Mouse (Mus musculus): ENCODE measurements around the gene Lnx2. TPM values are rescaled to one million over a fixed set of nuclear protein-coding genes. Genes with fewer than 3 reads are reported as not detected.

The Lnx2 gene
- polyA plus RNA-seq, 1 experiment from 2014 or later, result 10.8 TPM

DNA sequence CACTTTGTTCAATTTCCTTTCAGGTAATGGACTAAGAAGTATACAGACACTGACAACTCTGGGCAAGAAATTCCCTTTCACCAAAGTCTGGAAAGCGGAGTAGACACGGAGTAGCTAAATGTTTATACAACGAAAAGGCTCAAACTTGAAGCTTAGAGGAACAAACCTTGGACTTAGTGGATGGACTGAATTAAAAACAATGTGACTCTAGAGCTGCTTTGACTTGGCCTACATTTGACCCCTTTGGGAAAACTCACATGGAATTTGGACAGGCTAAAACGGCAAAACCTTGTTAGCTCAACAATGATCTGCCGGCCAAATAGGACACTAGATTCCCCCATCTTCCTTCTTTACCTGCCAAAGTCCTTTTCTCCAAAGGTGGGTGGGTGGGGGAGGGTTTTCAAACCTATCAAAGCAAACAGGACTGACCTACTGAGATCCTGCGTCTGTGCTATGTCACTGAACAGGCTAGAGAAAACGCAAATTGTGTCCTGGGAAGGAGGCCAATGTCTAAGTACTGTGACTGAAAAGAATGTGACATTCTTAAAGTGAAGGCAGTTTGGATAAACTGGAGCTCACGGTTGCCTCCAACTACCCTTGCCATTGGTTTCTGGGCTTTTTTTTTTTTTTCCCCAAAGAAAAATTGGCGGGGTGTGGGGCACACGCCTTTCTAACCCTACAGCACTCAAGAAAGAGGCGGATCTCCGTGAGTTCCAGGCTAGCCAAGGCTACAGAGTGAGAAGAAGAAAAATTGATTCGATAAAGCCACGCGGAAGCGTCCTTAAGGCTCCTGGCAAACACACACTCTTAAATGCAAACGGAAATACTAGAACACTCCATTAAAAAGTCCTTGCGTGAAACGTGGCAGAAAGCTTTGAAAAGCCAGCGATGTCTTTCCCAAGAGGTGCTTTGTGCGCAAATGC, 1.0 kb downstream of the Lnx2 start:
- no peaks in the 10 kb centered on the region for H3K36me3 ChIP-seq
- peak overlapping the region; percentile 82 for H3K4me3 ChIP-seq
- WGBS, result 16% methylated on average over 21 of the region's 21 CpGs
- H3K4me1 ChIP-seq, result peaks cover 21% of the 10 kb centered on the region
- H3K9me3 ChIP-seq, result no peaks in the 10 kb centered on the region
- H3K27me3 ChIP-seq, result no peaks in the 10 kb centered on the region
- peak overlapping the region; percentile 86 for H3K4me2 ChIP-seq (replicated peaks)
- H3K9ac ChIP-seq (replicated peaks), result peak overlapping the region; percentile 61
- peak overlapping the region; percentile 93 for H3K27ac ChIP-seq (replicated peaks)
- no peak for ATAC-seq (replicated peaks)

- H3K4me3 ChIP-seq, result no peak overlapping the region
- H3K27me3 ChIP-seq, result no peaks in the 10 kb centered on the region
- no peaks in the 10 kb centered on the region for H3K36me3 ChIP-seq
- peaks cover 28% of the 10 kb centered on the region for H3K4me1 ChIP-seq
- H3K9me3 ChIP-seq, result no peaks in the 10 kb centered on the region
- ATAC-seq (replicated peaks), result no peak
- 84% methylated on average over 6 of the region's 6 CpGs for WGBS
- H3K4me2 ChIP-seq (replicated peaks), result no peak overlapping the region
- no peak overlapping the region for H3K9ac ChIP-seq (replicated peaks)
- H3K27ac ChIP-seq (replicated peaks), result no peak overlapping the region
These were observed 2.6 kb downstream of the Lnx2 start for GRCm38 (mm10) chr5:147073805-147074204.

DNA sequence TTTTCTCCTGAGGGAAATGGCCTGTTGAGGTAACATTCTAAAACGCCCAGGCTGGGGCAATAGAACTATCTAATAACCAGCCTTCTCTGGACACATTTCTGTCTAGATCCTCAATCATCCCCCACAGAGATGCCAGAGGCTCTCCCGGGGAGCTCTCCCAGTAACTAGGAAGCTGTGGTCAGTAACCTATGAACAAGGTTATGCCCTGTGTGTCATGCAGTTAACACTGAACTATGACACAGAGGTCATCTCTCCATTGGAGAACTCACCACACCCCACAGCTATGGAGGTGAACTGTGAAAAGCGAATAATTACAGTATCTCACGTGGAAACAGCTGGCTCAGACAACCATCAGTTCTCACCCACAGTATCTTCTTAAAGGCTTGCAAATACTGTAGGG, 4.5 kb downstream of the Lnx2 start:
- H3K4me1 ChIP-seq, result peaks cover 21% of the 10 kb centered on the region
- H3K4me2 ChIP-seq (replicated peaks), result no peak overlapping the region
- H3K27ac ChIP-seq (replicated peaks), result no peak overlapping the region
- no peak overlapping the region for H3K4me3 ChIP-seq
- H3K9ac ChIP-seq (replicated peaks), result no peak overlapping the region
- ATAC-seq (replicated peaks), result no peak
- H3K36me3 ChIP-seq, result no peaks in the 10 kb centered on the region
- no peaks in the 10 kb centered on the region for H3K9me3 ChIP-seq
- H3K27me3 ChIP-seq, result no peaks in the 10 kb centered on the region
- WGBS, result 67% methylated on average over 4 of the region's 4 CpGs

DNA sequence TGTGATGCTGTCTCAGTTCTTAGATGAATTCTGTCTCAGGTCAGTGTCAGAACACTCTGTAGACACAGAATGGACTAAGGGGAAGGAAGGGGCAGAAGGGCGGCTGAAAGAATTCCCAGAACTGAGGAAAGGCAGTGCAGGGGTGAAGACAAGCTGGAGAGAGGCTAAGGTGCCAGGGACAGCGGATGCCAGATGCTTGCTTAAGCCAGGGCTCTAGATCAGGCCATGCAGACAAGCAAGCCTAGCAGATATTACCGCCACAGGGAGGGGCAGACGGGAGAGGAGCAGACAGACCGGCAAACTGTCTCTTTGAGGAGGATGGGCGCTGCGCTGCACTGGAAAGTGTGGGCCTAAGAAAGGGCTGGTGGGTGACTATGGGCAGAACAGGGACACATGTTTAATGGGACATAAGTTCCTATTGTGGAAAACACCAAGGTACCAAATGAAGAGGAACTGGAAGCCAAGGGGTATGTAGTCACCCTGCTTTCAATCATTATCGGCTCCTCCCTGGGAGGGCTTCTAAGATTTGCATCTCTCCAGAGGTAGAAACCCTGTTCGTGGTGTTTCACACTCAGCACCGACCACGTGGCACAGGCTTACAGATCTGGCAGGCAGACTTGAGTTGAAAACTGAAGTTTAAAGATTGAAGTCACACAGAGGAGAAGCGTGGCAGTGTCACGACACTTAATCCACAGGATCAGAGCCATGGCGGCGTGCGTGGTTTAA, 5.4 kb downstream of the Lnx2 start:
- Histone ChIP-seq H3K9me3 (no peaks in the 10 kb centered on the region), H3K36me3 (no peaks in the 10 kb centered on the region), H3K27ac (replicated peaks) (no peak overlapping the region), H3K27me3 (no peaks in the 10 kb centered on the region), H3K4me2 (replicated peaks) (no peak overlapping the region), H3K4me1 (peaks cover 20% of the 10 kb centered on the region), H3K9ac (replicated peaks) (no peak overlapping the region), H3K4me3 (no peak overlapping the region)
- WGBS, result 73% methylated on average over 16 of the region's 16 CpGs
- no peak for ATAC-seq (replicated peaks)

DNA sequence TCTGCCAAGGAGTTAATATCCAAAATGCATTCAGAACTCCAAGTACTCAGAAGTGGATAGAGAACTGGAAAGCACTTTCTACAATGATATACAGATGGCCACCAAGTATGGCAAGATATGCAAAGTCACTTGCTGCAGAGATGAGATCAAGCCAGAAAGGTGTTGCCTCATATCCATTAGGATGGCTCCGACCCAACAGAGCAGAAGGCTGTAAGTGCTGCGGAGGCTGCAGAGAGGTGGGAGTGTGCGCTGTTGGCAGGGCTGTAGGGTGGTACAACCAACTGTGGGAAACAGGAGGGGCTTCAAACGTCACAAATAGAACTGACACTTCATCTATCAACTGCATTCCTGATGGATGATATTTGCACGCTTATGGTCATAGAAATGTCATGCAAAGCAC, 7.5 kb downstream of the Lnx2 start:
- no peak overlapping the region for H3K4me3 ChIP-seq
- H3K4me1 ChIP-seq, result peaks cover 12% of the 10 kb centered on the region; the same call in 1 of the 2 replicates
- no peaks in the 10 kb centered on the region for H3K9me3 ChIP-seq
- 59% methylated on average over 5 of the region's 5 CpGs for WGBS
- no peak overlapping the region for H3K4me2 ChIP-seq (replicated peaks)
- peak overlapping the region; percentile 43; the same call in 1 of the 2 replicates for H3K27ac ChIP-seq (replicated peaks)
- peak; percentile 89 for ATAC-seq (replicated peaks)
- H3K9ac ChIP-seq (replicated peaks), result no peak overlapping the region
- H3K27me3 ChIP-seq, result no peaks in the 10 kb centered on the region
- no peaks in the 10 kb centered on the region for H3K36me3 ChIP-seq

DNA sequence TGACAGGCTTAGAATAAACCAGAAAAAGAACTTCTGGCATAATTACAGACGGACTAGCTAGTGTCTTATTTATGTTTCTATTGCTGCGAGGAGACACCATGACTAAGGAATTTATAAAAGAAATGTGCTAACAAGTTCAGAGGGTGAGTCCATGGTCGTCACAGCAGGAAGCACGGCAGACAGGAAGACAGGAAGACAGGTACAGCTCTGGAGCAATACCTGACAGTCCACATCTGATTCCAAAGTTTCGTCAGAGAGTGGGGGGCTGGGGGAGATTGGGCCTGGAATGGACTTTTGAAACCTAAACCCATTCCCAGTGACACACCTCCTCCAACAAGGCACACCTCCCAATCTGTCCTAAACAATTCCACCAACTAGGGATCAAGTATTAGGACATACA, 9.4 kb downstream of the Lnx2 start:
- no peak overlapping the region for H3K27ac ChIP-seq (replicated peaks)
- no peaks in the 10 kb centered on the region for H3K36me3 ChIP-seq
- H3K4me2 ChIP-seq (replicated peaks), result no peak overlapping the region
- H3K9me3 ChIP-seq, result no peaks in the 10 kb centered on the region
- WGBS, result 72% methylated on average over 5 of the region's 5 CpGs
- no peak for ATAC-seq (replicated peaks)
- no peak overlapping the region for H3K9ac ChIP-seq (replicated peaks)
- H3K4me3 ChIP-seq, result no peak overlapping the region
- H3K27me3 ChIP-seq, result no peaks in the 10 kb centered on the region
- peaks cover 12% of the 10 kb centered on the region; the same call in 1 of the 2 replicates for H3K4me1 ChIP-seq

DNA sequence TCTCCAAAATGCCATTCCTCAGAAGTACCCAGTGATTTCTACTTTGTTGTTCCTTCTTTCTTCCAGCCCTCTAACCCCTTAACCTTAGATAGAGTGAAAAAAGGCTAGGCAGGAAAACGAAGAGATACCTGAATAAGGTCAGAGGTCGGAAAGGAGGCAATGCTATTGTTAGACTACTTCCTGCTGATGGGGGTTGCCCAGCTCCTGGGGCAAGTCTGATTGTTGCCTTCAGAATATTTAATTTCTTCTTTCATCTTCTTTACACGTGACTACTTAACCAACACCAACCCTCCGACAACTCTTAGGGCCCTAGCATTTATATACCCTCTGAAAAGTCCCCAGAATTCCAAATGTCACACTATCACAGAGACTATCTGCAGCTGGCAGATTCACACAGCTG, 10.3 kb downstream of the Lnx2 start:
- Histone ChIP-seq H3K9ac (replicated peaks) (no peak overlapping the region), H3K9me3 (no peaks in the 10 kb centered on the region)

GRCm38 (mm10) chr5:147063215-147063661, 13.1 kb downstream of the Lnx2 start:
- H3K4me1 ChIP-seq, result no peaks in the 10 kb centered on the region
- 77% methylated on average over 8 of the region's 8 CpGs for WGBS
- no peak overlapping the region for H3K9ac ChIP-seq (replicated peaks)
- no peak for ATAC-seq (replicated peaks)
- H3K36me3 ChIP-seq, result no peaks in the 10 kb centered on the region
- no peak overlapping the region for H3K4me3 ChIP-seq
- no peak overlapping the region for H3K4me2 ChIP-seq (replicated peaks)
- H3K27me3 ChIP-seq, result no peaks in the 10 kb centered on the region
- no peak overlapping the region for H3K27ac ChIP-seq (replicated peaks)
- H3K9me3 ChIP-seq, result no peaks in the 10 kb centered on the region

More for the DNA sequence above, 10.3 kb downstream of the Lnx2 start:
- Histone ChIP-seq H3K27me3 (no peaks in the 10 kb centered on the region), H3K4me1 (peaks cover 12% of the 10 kb centered on the region; the same call in 1 of the 2 replicates), H3K36me3 (no peaks in the 10 kb centered on the region), H3K27ac (replicated peaks) (no peak overlapping the region), H3K4me2 (replicated peaks) (no peak overlapping the region), H3K4me3 (no peak overlapping the region)
- ATAC-seq (replicated peaks), result no peak
- WGBS, result 52% methylated on average over 4 of the region's 4 CpGs

- WGBS, result 85% methylated on average over 2 of the region's 2 CpGs
- Histone ChIP-seq H3K9me3 (no peaks in the 10 kb centered on the region), H3K4me1 (0 out of 2 replicates have a peak, but pooled peaks cover under 1% of the 10 kb centered on the region), H3K27ac (replicated peaks) (no peak overlapping the region), H3K27me3 (no peaks in the 10 kb centered on the region), H3K4me2 (replicated peaks) (no peak overlapping the region), H3K4me3 (no peak overlapping the region), H3K9ac (replicated peaks) (no peak overlapping the region), H3K36me3 (no peaks in the 10 kb centered on the region)
- ATAC-seq (replicated peaks), result no peak
These were observed 16.4 kb downstream of the Lnx2 start for GRCm38 (mm10) chr5:147060024-147060423.

DNA sequence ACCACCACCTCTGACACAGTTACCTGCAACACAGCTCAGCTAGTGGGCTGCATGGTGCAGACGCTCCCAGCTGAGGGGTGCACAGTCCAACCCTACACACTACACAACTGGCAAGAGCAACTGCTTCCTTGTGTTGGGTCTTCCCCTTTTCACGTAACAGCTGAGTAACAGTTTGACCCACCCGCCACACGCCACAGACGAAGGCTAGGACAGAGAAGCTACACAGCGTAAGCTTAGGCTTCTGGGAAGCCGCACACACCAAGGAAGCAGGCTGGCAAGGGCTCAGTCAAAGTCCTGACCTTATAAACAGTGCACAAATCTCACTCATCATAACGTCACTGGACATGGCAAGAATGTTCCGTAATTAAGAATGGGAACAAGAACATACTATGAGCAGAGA, 17.1 kb downstream of the Lnx2 start:
- no peak overlapping the region for H3K4me3 ChIP-seq
- WGBS, result 86% methylated on average over 9 of the region's 9 CpGs
- no peak for ATAC-seq (replicated peaks)
- no peaks in the 10 kb centered on the region for H3K36me3 ChIP-seq
- peaks cover 4% of the 10 kb centered on the region for H3K4me1 ChIP-seq
- no peak overlapping the region for H3K9ac ChIP-seq (replicated peaks)
- H3K9me3 ChIP-seq, result no peaks in the 10 kb centered on the region
- no peak overlapping the region for H3K27ac ChIP-seq (replicated peaks)
- H3K4me2 ChIP-seq (replicated peaks), result no peak overlapping the region
- no peaks in the 10 kb centered on the region for H3K27me3 ChIP-seq

GRCm38 (mm10) chr5:147058661-147059060, 17.7 kb downstream of the Lnx2 start:
- Histone ChIP-seq H3K4me2 (replicated peaks) (no peak overlapping the region), H3K27ac (replicated peaks) (no peak overlapping the region), H3K4me3 (no peak overlapping the region), H3K4me1 (peaks cover 4% of the 10 kb centered on the region), H3K27me3 (no peaks in the 10 kb centered on the region), H3K9ac (replicated peaks) (no peak overlapping the region), H3K36me3 (no peaks in the 10 kb centered on the region), H3K9me3 (no peaks in the 10 kb centered on the region)
- no peak for ATAC-seq (replicated peaks)
- WGBS, result 93% methylated on average over 5 of the region's 5 CpGs

Data from forebrain, embryonic 15.5 days (tissue).